Mouse (Mus musculus): ENCODE data around the gene Tor1b. TPM values are rescaled to one million over a fixed set of nuclear protein-coding genes. Genes with fewer than 3 reads are reported as not detected.
"Not testable (repeated sequence)": the region's sequence is repeated elsewhere in the genome, so short reads cannot be mapped to it uniquely, and the experiment has no call there.

The Tor1b gene
- polyA plus RNA-seq, 1 experiment from 2014 or later: 23.3 TPM

DNA sequence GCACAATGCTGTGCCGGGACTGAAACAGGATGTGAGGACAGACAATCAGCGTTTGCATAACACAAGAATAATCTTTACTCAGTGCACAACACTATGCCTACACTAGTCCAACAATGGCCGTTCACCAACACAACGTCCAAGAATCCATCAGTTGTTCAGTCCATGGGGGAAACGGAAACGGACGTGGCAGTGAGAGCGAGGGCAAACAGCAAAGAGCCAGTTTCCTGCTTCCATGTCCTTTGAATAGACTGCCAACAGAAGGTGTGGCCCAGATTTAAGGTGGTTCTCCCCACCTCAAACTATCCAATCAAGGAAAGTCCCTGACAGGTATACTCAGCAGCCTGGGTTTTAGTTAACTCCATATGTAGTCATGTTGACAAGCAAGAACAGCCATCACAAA lies 15.0 kb upstream of the Tor1b start:
- Histone ChIP-seq H3K4me3 (ENCODE audit: low read depth, low read length) (no peak overlapping the region), H3K27ac (ENCODE audit: low read depth, low read length) (no peak overlapping the region), H3K36me3 (ENCODE audit: control insufficient read depth, insufficient read depth, low read length) (no peaks in the 10 kb centered on the region), H3K27me3 (ENCODE audit: control insufficient read depth, insufficient read depth, low read length) (no peaks in the 10 kb centered on the region), H3K4me2 (no peak overlapping the region), H3K9me3 (replicated peaks; ENCODE audit: control insufficient read depth, low read length) (no peaks in the 10 kb centered on the region), H3K9ac (ENCODE audit: low read depth, low read length) (no peak overlapping the region), H3K4me1 (ENCODE audit: control insufficient read depth, insufficient read depth, low read length) (no peaks in the 10 kb centered on the region)
- ATAC-seq (replicated peaks; ENCODE audit: insufficient number of reproducible peaks, low FRiP score, low TSS enrichment): no peak
- 72% methylated on average over 8 of the region's 8 CpGs for whole genome bisulfite sequencing (ENCODE audit: insufficient replicate concordance)

DNA sequence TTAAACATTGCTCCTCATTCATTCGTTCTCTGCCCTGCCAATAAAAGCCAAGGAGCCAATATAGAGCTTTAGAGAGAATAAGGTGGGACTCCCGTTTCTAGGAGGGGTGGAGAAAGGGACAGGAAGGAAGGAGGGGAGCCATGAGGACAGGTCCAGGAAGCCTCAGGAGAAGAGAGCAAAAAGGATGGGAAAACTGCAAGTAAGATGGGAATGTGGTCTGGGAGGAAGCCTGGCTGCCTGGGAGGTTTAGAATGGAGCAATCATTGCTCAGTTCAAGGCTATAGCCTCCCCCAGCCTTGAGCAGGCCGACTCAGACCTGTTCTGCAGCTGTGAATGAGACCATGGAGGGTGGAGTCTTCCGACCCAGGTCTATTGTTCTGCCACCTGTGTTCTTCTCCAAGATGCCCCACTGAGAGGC lies 14.2 kb upstream of the Tor1b start:
- H3K27ac ChIP-seq (ENCODE audit: low read depth, low read length): no peak overlapping the region
- H3K9ac ChIP-seq (ENCODE audit: low read depth, low read length): no peak overlapping the region
- H3K27me3 ChIP-seq (ENCODE audit: control insufficient read depth, insufficient read depth, low read length): no peaks in the 10 kb centered on the region; the same call in 1 of the 2 replicates
- H3K4me2 ChIP-seq: no peak overlapping the region
- no peaks in the 10 kb centered on the region for H3K36me3 ChIP-seq (ENCODE audit: control insufficient read depth, insufficient read depth, low read length)
- WGBS (ENCODE audit: insufficient replicate concordance): 30% methylated on average over 4 of the region's 4 CpGs
- H3K4me1 ChIP-seq (ENCODE audit: control insufficient read depth, insufficient read depth, low read length): no peaks in the 10 kb centered on the region
- no peak for ATAC-seq (replicated peaks; ENCODE audit: insufficient number of reproducible peaks, low FRiP score, low TSS enrichment)
- H3K9me3 ChIP-seq (replicated peaks; ENCODE audit: control insufficient read depth, low read length): no peaks in the 10 kb centered on the region
- no peak overlapping the region for H3K4me3 ChIP-seq (ENCODE audit: low read depth, low read length)

DNA sequence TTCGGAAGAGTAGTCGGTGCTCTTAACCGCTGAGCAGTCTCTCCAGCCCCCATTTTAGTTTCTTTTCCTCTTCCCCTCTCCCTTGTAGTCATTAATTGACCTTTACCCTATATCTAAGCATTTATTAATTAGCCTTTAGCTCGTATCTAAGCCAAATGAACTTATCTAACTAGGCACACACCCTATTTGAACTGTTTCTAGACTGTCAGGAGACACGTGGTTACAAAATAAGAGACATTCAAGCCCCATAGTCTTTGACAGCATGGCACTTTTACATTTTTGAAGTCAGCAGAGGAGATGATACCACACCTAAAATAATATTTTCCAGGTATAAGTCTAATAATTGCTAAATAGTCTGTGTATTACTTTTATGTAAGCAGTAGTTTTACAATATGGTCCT lies 11.2 kb upstream of the Tor1b start:
- Histone ChIP-seq H3K4me1 (ENCODE audit: control insufficient read depth, insufficient read depth, low read length) (no peaks in the 10 kb centered on the region), H3K4me2 (no peak overlapping the region), H3K9me3 (replicated peaks; ENCODE audit: control insufficient read depth, low read length) (no peaks in the 10 kb centered on the region), H3K27ac (ENCODE audit: low read depth, low read length) (no peak overlapping the region), H3K36me3 (ENCODE audit: control insufficient read depth, insufficient read depth, low read length) (no peaks in the 10 kb centered on the region), H3K4me3 (ENCODE audit: low read depth, low read length) (no peak overlapping the region), H3K9ac (ENCODE audit: low read depth, low read length) (no peak overlapping the region), H3K27me3 (ENCODE audit: control insufficient read depth, insufficient read depth, low read length) (no peaks in the 10 kb centered on the region; the same call in 1 of the 2 replicates)
- 85% methylated on average over 5 of the region's 5 CpGs for WGBS (ENCODE audit: insufficient replicate concordance)
- ATAC-seq (replicated peaks; ENCODE audit: insufficient number of reproducible peaks, low FRiP score, low TSS enrichment): no peak

DNA sequence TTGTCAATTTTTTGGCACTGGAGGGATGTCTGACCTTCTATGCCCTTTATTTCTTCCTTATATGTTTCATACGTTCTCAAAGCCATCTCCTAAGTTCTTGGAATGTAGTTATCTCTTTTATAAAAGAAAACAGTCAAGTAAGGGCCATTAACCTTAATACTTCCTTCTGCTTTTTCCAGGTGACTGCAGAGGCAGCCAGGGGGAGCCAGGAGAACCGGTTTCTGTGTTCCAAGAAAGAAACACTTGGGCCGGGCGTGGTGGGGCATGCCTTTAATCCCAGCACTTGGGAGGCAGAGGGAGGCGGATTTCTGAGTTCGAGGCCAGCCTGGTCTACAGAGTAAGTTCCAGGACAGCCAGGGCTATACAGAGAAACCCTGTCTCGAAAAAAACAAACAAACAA lies 10.6 kb upstream of the Tor1b start:
- H3K9me3 ChIP-seq (replicated peaks; ENCODE audit: control insufficient read depth, low read length); H3K4me2 ChIP-seq; H3K9ac ChIP-seq (ENCODE audit: low read depth, low read length); H3K27me3 ChIP-seq (ENCODE audit: control insufficient read depth, insufficient read depth, low read length); H3K27ac ChIP-seq (ENCODE audit: low read depth, low read length); H3K4me3 ChIP-seq (ENCODE audit: low read depth, low read length); H3K4me1 ChIP-seq (ENCODE audit: control insufficient read depth, insufficient read depth, low read length); ATAC-seq (replicated peaks; ENCODE audit: insufficient number of reproducible peaks, low FRiP score, low TSS enrichment); H3K36me3 ChIP-seq (ENCODE audit: control insufficient read depth, insufficient read depth, low read length): not testable (repeated sequence)
- 49% methylated on average over 7 of the region's 7 CpGs for WGBS (ENCODE audit: insufficient replicate concordance)

- no peaks in the 10 kb centered on the region for H3K9me3 ChIP-seq (replicated peaks; ENCODE audit: control insufficient read depth, low read length)
- no peaks in the 10 kb centered on the region for H3K36me3 ChIP-seq (ENCODE audit: control insufficient read depth, insufficient read depth, low read length)
- H3K4me3 ChIP-seq (ENCODE audit: low read depth, low read length): peak overlapping the region; percentile 30
- H3K27ac ChIP-seq (ENCODE audit: low read depth, low read length): no peak overlapping the region
- 28% methylated on average over 16 of the region's 16 CpGs for WGBS (ENCODE audit: insufficient replicate concordance)
- H3K4me2 ChIP-seq: peak overlapping the region; percentile 62
- 0 out of 2 replicates have a peak overlapping the region, but pooled peaks have one; percentile 39 for H3K9ac ChIP-seq (ENCODE audit: low read depth, low read length)
- no peaks in the 10 kb centered on the region for H3K4me1 ChIP-seq (ENCODE audit: control insufficient read depth, insufficient read depth, low read length)
- no peaks in the 10 kb centered on the region; the same call in 1 of the 2 replicates for H3K27me3 ChIP-seq (ENCODE audit: control insufficient read depth, insufficient read depth, low read length)
- no peak for ATAC-seq (replicated peaks; ENCODE audit: insufficient number of reproducible peaks, low FRiP score, low TSS enrichment)
Measured at GRCm38 (mm10) chr2:30942603-30943011, 10.2 kb upstream of the Tor1b start.

DNA sequence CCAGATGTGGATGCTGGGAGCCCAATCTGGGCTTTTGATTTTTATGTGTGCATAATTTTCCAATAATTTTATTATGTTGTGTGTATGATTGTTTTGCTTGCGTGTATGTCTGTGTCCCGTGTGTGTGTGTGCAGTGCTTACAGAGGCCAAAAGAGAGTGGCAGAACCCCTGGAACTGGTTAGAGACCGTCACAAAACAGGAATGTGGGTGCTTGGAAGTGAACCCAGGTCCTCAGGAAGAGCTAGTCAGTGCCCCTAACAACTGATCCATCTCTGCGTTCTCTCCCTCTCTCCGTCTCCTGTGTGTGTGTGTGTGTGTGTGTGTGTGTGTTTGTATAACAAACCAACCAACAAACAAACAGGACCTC lies 319 bp upstream of the Tor1b start:
- peak overlapping the region; percentile 93 for H3K4me2 ChIP-seq
- no peak for ATAC-seq (replicated peaks; ENCODE audit: insufficient number of reproducible peaks, low FRiP score, low TSS enrichment)
- H3K4me1 ChIP-seq (ENCODE audit: control insufficient read depth, insufficient read depth, low read length): peaks cover 13% of the 10 kb centered on the region; the same call in 1 of the 2 replicates
- peak overlapping the region; percentile 75; the same call in 1 of the 2 replicates for H3K27ac ChIP-seq (ENCODE audit: low read depth, low read length)
- H3K4me3 ChIP-seq (ENCODE audit: low read depth, low read length): peak overlapping the region; percentile 99
- H3K9me3 ChIP-seq (replicated peaks; ENCODE audit: control insufficient read depth, low read length): no peaks in the 10 kb centered on the region
- H3K9ac ChIP-seq (ENCODE audit: low read depth, low read length): peak overlapping the region; percentile 93
- 29% methylated on average over 5 of the region's 5 CpGs for WGBS (ENCODE audit: insufficient replicate concordance)
- H3K36me3 ChIP-seq (ENCODE audit: control insufficient read depth, insufficient read depth, low read length): peaks cover 10% of the 10 kb centered on the region
- no peaks in the 10 kb centered on the region; the same call in 1 of the 2 replicates for H3K27me3 ChIP-seq (ENCODE audit: control insufficient read depth, insufficient read depth, low read length)

DNA sequence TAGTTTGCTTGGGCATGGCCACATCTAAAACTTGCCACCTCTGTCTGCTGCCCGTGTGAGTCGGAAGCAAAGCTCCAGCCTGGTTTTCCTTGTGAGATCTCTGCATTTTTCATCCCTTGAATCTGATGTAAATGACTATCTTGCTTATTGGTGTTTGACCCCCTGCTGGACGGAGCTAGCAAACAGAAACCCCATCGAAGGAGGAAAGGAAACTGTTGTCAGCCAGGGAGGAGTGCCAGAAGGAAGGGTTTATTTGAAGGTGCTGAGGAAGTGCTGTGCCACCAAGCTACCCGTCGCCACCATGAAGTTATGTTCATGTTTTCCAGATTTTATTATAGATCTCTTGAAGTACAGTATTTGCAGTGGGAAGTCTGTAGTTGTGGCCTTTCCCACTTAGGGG lies 2.0 kb downstream of the Tor1b start:
- 66% methylated on average over 6 of the region's 6 CpGs for whole genome bisulfite sequencing (ENCODE audit: insufficient replicate concordance)
- Histone ChIP-seq H3K4me2 (peak overlapping the region; percentile 35; the same call in 1 of the 2 replicates), H3K9ac (ENCODE audit: low read depth, low read length) (no peak overlapping the region), H3K27me3 (ENCODE audit: control insufficient read depth, insufficient read depth, low read length) (no peaks in the 10 kb centered on the region), H3K4me3 (ENCODE audit: low read depth, low read length) (no peak overlapping the region), H3K4me1 (ENCODE audit: control insufficient read depth, insufficient read depth, low read length) (peaks cover 13% of the 10 kb centered on the region; the same call in 1 of the 2 replicates), H3K27ac (ENCODE audit: low read depth, low read length) (no peak overlapping the region), H3K36me3 (ENCODE audit: control insufficient read depth, insufficient read depth, low read length) (peaks cover 30% of the 10 kb centered on the region), H3K9me3 (replicated peaks; ENCODE audit: control insufficient read depth, low read length) (no peaks in the 10 kb centered on the region)
- no peak for ATAC-seq (replicated peaks; ENCODE audit: insufficient number of reproducible peaks, low FRiP score, low TSS enrichment)

DNA sequence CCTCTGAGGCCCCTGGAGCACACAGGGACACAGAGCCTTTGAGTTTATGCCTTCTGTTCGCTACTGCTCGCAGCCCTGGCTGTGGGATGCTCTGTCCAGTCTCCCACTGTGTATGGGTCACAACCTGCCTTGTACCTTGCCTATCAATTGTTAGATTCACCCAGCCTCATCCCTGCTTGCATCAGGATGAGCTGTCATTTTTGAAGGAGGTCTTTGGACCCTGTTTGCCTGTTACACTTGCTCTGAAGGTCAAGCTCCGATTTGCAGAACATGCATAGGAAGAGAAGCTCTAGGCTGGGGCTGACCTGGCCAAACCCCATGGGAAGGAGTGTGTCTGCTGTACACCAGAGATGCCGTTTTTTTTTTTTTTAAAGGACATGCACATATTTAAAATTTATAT lies 4.8 kb downstream of the Tor1b start:
- Histone ChIP-seq H3K4me2 (no peak overlapping the region), H3K36me3 (ENCODE audit: control insufficient read depth, insufficient read depth, low read length) (peaks cover 38% of the 10 kb centered on the region), H3K4me1 (ENCODE audit: control insufficient read depth, insufficient read depth, low read length) (peaks cover 11% of the 10 kb centered on the region; the same call in 1 of the 2 replicates), H3K27ac (ENCODE audit: low read depth, low read length) (no peak overlapping the region), H3K4me3 (ENCODE audit: low read depth, low read length) (no peak overlapping the region), H3K27me3 (ENCODE audit: control insufficient read depth, insufficient read depth, low read length) (no peaks in the 10 kb centered on the region), H3K9ac (ENCODE audit: low read depth, low read length) (no peak overlapping the region), H3K9me3 (replicated peaks; ENCODE audit: control insufficient read depth, low read length) (no peaks in the 10 kb centered on the region)
- 90% methylated on average over 4 of the region's 4 CpGs for WGBS (ENCODE audit: insufficient replicate concordance)
- ATAC-seq (replicated peaks; ENCODE audit: insufficient number of reproducible peaks, low FRiP score, low TSS enrichment): no peak

GRCm38 (mm10) chr2:30958726-30959125 lies 6.0 kb downstream of the Tor1b start:
- Histone ChIP-seq H3K4me2 (no peak overlapping the region), H3K36me3 (ENCODE audit: control insufficient read depth, insufficient read depth, low read length) (peaks cover 44% of the 10 kb centered on the region), H3K27ac (ENCODE audit: low read depth, low read length) (no peak overlapping the region), H3K4me1 (ENCODE audit: control insufficient read depth, insufficient read depth, low read length) (peaks cover 8% of the 10 kb centered on the region; the same call in 1 of the 2 replicates), H3K4me3 (ENCODE audit: low read depth, low read length) (no peak overlapping the region), H3K9ac (ENCODE audit: low read depth, low read length) (no peak overlapping the region), H3K9me3 (replicated peaks; ENCODE audit: control insufficient read depth, low read length) (no peaks in the 10 kb centered on the region), H3K27me3 (ENCODE audit: control insufficient read depth, insufficient read depth, low read length) (no peaks in the 10 kb centered on the region)
- ATAC-seq (replicated peaks; ENCODE audit: insufficient number of reproducible peaks, low FRiP score, low TSS enrichment): no peak
- WGBS (ENCODE audit: insufficient replicate concordance): 89% methylated on average over 14 of the region's 14 CpGs

All from heart, embryonic 11.5 days (tissue).